Mouse (Mus musculus): ENCODE measurements around the gene Cops6. TPM values are rescaled to one million over a fixed set of nuclear protein-coding genes. Genes with fewer than 3 reads are reported as not detected.
A peak's percentile ranks its signal among the peaks of the same experiment; 100 is the strongest.

Cops6 gene
- polyA plus RNA-seq (2012; ENCODE audit: insufficient read depth, insufficient read length, low replicate concordance, missing spikeins), result not detected in 2 replicates

DNA sequence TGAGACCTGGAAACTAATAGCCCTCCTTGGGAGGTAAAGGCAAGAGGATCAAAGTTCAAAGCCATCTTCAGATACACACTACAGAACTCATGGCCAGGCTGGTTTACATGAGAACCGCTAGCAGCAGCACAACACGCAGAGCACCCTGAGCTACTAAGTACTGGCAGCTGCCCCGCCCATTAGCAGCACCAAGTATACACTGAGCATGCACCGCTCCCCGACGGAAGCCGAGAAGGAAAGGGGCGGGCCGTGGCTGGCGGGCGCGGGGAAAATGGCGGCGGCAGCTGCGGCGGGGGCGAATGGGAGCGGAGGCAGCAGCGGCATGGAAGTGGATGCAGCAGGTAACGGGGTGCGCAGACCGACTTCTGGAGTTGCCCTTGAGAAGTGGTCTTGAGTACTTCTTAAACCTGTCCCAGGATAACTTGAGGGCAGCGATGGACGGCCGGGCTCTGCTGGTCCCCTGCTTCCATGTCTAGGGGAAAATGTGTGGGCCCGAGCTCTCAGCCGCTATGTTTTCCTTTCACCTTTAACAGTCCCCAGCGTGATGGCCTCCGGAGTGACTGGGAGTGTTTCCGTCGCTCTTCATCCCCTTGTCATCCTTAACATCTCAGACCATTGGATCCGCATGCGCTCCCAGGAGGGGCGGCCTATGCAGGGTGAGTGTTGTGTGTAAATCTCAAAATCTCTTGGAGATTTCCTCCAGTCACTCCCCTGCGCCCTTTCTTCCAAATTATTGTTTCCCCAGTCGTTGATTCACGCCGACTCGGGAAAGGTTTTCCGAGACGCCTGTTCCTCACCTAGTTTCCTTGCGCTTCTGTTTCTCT is at the start of gene Cops6:
Cops6 (plus strand) TSS at position 230 of the 824 bp plus-strand sequence.
- H3K4me3 ChIP-seq (ENCODE audit: insufficient read depth, low read depth, low read length), result peak within 1 kb of the TSS; percentile 92
- 0 out of 2 replicates have a peak within 1 kb of the TSS, but pooled peaks have one; percentile 27 for H3K27ac ChIP-seq (ENCODE audit: insufficient read depth, low read depth, low read length)
- under 1% methylated on average over 42 of the region's 42 CpGs for WGBS
- H3K4me1 ChIP-seq (ENCODE audit: control insufficient read depth, insufficient read depth, low read length), result peaks cover 3% of the 10 kb centered on the region; the same call in 1 of the 2 replicates
- TF ChIP-seq CTCF (IDR thresholded peaks at IDR 0.05; ENCODE audit: insufficient read depth, low read depth, low read length) (no peak), POLR2A (IDR thresholded peaks at IDR 0.05; ENCODE audit: insufficient read depth, low read depth, low read length) (no peak)

DNA sequence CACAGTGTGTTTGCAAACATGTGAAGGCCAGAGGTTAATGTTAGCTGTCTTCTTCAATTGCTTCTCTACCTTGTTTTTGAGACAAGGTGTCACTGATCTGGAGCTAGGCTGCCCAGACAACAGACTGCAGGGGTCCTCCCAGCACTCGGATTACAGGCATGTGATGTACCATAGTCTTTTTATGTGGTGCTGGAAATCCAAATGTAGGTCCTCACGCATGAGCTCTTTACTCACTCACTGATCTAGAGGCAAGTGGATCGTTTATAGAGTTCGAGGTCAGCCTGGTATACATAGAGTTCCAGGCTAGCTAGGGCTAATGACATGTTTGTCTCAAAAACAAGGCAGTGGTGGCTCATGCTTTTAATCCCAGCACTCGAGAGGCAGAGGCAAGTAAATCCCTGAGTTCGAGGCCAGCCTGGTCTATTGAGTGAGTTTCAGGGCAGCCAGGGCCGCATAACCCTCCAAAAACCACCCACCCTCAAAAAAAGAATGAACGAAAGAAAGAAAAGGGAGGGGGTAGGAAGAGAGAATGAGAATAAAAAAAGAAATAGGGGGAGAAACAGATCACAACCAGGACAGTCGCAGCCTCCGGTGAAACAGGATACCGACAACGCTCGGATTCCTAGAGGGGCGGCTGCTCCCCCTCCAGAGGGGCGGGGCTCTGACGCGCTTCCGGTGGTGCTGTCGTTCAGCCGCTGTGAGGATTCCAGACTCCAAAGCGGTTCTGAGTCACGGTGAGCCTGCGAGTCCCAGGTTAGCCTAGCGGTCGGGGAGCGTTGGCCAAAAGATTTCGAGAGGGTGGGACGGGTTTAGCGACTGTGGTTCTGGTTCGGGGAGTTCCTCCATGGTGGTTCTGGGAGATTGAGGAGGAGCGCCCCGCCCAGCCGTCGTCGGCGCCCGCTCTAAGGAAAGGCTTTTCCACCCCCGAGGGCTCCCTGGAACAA is 44.3 kb upstream of the Cops6 start, which contains the start of gene Zscan21:
Zscan21 (plus strand) TSS at position 649 of the 944 bp plus-strand sequence.
- peak within 1 kb of the TSS; percentile 93 for H3K27ac ChIP-seq (ENCODE audit: insufficient read depth, low read depth, low read length)
- 5% methylated on average over 38 of the region's 38 CpGs for WGBS
- H3K4me3 ChIP-seq (ENCODE audit: insufficient read depth, low read depth, low read length), result peak within 1 kb of the TSS; percentile 83
- TF ChIP-seq CTCF (IDR thresholded peaks at IDR 0.05; ENCODE audit: insufficient read depth, low read depth, low read length), result no peak
- TF ChIP-seq POLR2A (IDR thresholded peaks at IDR 0.05; ENCODE audit: insufficient read depth, low read depth, low read length), result peak; percentile 88
- no peaks in the 10 kb centered on the region; the same call in 1 of the 2 replicates for H3K4me1 ChIP-seq (ENCODE audit: control insufficient read depth, insufficient read depth, low read length)

DNA sequence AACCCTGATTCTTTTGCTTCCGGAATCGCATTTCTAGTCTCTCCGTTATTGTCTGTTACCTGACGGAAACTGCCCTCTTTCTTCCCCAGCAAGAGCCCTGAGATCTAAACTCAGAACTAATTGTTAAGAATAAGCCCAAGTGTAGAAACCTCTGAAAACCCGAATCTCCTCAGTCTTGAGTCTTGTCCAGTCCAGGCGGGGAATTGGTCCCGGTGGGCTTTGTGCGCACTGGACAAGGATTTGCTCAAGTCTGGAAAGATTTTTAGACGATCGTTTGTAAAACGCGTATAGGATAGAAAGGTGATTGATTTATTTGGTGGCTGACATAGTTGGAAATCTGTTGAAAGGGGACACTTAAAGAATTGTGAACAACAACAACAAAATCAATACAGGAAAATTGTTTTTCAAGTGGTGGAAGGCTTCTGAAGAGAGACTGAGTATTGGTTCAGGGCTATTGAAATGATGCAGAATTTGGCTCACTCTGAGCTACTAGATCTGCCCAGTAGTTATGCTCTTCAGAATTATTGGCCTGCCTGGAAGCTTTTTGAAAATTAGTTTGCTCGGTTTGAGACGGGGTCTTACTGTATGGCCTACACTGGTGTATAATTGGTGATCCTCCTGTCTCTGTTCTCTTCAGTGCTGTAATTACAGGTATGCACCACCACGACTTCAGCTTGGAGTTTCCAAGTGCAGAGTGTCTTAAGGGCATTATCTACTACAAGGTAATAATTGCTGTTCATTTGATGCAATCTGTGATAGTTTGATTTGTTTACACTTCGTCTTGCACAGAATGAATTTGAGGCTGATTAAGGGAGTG is 43.5 kb upstream of the Cops6 start:
- Histone ChIP-seq H3K4me1 (ENCODE audit: control insufficient read depth, insufficient read depth, low read length) (no peaks in the 10 kb centered on the region; the same call in 1 of the 2 replicates), H3K27ac (ENCODE audit: insufficient read depth, low read depth, low read length) (peak overlapping the region; percentile 93), H3K4me3 (ENCODE audit: insufficient read depth, low read depth, low read length) (peak overlapping the region; percentile 83)
- 1% methylated on average over 16 of the region's 16 CpGs for WGBS
- TF ChIP-seq CTCF (IDR thresholded peaks at IDR 0.05; ENCODE audit: insufficient read depth, low read depth, low read length), result no peak
- no peak for TF ChIP-seq POLR2A (IDR thresholded peaks at IDR 0.05; ENCODE audit: insufficient read depth, low read depth, low read length)

DNA sequence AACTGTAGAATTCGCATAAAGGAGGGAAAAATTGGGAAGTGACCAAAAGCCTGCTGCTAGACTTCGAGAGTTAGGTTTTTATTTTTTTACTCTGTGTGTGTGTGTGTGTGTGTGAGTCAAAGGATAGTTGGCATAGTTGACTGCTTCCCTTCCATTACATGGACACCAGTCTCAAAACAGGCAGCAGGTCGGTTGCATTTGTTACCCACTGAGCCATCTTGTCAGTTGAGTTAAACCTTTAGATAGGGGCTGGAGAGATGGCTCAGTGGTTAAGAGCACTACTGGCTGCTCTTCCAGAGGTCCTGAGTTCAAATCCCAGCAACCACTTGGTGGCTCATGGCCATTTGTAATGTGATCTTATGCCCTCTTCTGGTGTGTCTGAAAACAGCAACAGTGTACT is 42.8 kb upstream of the Cops6 start:
- Histone ChIP-seq H3K4me1 (ENCODE audit: control insufficient read depth, insufficient read depth, low read length) (no peaks in the 10 kb centered on the region; the same call in 1 of the 2 replicates), H3K27ac (ENCODE audit: insufficient read depth, low read depth, low read length) (no peak overlapping the region), H3K4me3 (ENCODE audit: insufficient read depth, low read depth, low read length) (no peak overlapping the region)
- no peak for TF ChIP-seq POLR2A (IDR thresholded peaks at IDR 0.05; ENCODE audit: insufficient read depth, low read depth, low read length)
- TF ChIP-seq CTCF (IDR thresholded peaks at IDR 0.05; ENCODE audit: insufficient read depth, low read depth, low read length), result no peak
- WGBS, result 37% methylated on average over 3 of the region's 3 CpGs

DNA sequence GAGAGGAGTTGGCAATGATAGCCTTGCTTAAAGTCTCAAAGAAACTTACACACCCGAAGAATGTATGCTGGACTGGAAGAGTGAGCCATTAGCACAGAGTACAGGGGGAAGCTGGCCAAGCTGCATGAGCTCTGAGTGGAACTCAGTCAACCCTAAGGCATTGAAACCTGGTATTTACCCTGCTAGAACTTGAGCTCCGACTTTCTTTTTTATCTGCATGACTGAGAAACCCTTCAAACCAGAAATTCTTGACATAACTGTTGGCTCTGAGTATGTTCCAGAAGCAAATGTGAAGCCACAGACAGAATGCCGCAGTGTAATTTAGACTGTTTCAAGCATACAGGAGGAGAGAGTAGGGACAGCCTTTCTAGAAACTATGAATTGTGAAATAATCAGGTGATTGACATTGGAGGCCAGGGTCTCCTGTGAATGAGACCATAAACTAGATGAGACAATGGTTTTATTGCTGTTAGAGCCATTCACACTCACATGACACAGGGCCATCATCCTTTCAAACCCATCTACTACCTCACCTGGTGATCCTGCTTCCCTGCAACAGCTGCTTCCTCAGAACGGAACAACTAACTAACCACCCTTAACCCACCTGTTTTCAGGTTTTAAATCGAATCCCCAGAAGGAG is 28.3 kb upstream of the Cops6 start:
- Histone ChIP-seq H3K4me3 (ENCODE audit: insufficient read depth, low read depth, low read length) (no peak overlapping the region), H3K4me1 (ENCODE audit: control insufficient read depth, insufficient read depth, low read length) (no peaks in the 10 kb centered on the region), H3K27ac (ENCODE audit: insufficient read depth, low read depth, low read length) (no peak overlapping the region)
- no peak for TF ChIP-seq POLR2A (IDR thresholded peaks at IDR 0.05; ENCODE audit: insufficient read depth, low read depth, low read length)
- TF ChIP-seq CTCF (IDR thresholded peaks at IDR 0.05; ENCODE audit: insufficient read depth, low read depth, low read length), result no peak
- WGBS, result 94% methylated on average over 5 of the region's 5 CpGs

DNA sequence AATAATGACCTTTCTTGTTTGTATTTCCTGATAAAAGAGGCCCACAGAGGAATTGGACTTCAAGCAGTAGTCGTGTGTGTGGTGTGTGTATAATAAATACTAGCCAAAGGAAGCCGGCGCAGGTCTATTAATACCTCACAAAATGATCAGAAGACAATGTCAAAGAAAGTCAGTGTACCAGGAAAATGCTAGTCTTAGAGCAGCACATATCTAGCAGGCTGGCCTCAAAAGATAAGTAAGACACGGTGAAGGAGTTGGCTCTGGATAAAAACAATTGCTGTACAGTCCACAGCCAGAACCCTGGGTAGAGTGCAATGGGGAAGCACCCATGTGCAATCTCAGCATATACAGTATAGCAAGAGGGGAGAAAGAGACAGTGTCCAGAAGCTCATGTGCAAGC is 23.6 kb upstream of the Cops6 start:
- no peaks in the 10 kb centered on the region for H3K4me1 ChIP-seq (ENCODE audit: control insufficient read depth, insufficient read depth, low read length)
- no peak overlapping the region for H3K27ac ChIP-seq (ENCODE audit: insufficient read depth, low read depth, low read length)
- H3K4me3 ChIP-seq (ENCODE audit: insufficient read depth, low read depth, low read length), result no peak overlapping the region
- TF ChIP-seq POLR2A (IDR thresholded peaks at IDR 0.05; ENCODE audit: insufficient read depth, low read depth, low read length), result no peak
- no peak for TF ChIP-seq CTCF (IDR thresholded peaks at IDR 0.05; ENCODE audit: insufficient read depth, low read depth, low read length)
- WGBS, result 77% methylated on average over 4 of the region's 4 CpGs

DNA sequence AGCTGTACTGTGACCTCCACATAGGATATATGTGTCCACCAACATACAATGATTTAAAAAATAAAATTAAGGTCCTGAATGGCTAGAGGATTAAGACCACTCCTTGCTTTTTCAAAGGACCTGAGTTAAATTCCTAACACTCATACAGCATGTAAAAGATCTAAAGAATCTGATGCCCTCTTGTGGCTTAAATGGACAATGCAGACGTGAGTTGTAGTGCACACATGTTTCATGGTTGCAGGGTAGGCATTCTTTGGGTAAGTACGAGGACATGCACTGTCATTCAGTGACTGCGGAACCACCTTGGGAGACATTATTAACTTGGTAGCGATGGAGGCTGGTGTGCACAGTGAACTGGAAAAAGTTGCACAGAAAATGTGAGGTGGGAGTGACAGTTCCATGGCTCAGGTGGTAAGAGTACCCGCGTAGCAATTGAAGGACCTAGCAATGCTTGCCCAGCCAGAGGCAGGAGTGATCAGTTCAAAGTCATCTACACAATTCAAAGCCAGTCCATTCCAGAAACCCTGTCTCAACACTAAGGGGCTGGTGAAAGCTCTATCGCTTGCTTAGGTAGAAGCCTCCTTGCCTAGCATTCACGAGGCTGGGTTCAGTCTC is 22.8 kb upstream of the Cops6 start:
- Histone ChIP-seq H3K4me3 (ENCODE audit: insufficient read depth, low read depth, low read length) (no peak overlapping the region), H3K27ac (ENCODE audit: insufficient read depth, low read depth, low read length) (no peak overlapping the region), H3K4me1 (ENCODE audit: control insufficient read depth, insufficient read depth, low read length) (no peaks in the 10 kb centered on the region)
- WGBS, result 60% methylated on average over 8 of the region's 8 CpGs
- TF ChIP-seq POLR2A (IDR thresholded peaks at IDR 0.05; ENCODE audit: insufficient read depth, low read depth, low read length), result no peak

Data from olfactory bulb, adult 2 months (tissue).